Mouse (Mus musculus): ENCODE results near the gene Fut8.

DNA sequence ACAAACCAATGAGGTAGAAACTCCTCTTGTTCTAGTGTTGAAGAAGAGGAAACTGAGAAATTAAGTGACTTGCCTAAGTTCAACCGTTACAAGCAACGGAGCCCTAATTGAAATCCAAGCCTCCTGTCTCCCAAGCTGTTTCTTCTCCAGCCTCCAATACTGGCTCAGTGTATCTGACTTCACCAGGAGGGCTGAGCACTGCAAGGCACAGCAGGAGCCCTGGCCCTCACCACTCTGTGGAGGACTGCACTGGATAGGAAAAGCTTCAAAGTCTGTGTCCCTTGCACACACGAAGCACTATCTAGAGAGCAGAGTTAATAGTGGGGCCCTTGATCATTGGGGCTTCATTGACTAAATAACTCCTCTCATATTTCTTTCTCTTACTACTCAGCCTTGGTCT lies 246.8 kb downstream of the Fut8 start:
- TF ChIP-seq CTCF (conservative IDR thresholded peaks at IDR 0.05 in 1 of 2, IDR thresholded peaks at IDR 0.05 in 1 of 2; ENCODE audit: low read depth in 2 of 2, low read length in 2 of 2): no peak
- TF ChIP-seq MAFK (IDR thresholded peaks at IDR 0.05; ENCODE audit: insufficient replicate concordance, low read length): no peak
- no peak for TF ChIP-seq POLR2A (IDR thresholded peaks at IDR 0.05; ENCODE audit: low read depth, low read length)
- TF ChIP-seq EP300 (IDR thresholded peaks at IDR 0.05; ENCODE audit: low read length): no peak
- TF ChIP-seq ZC3H11A (IDR thresholded peaks at IDR 0.05; ENCODE audit: low read depth, low read length): no peak
- TF ChIP-seq ELF1 (IDR thresholded peaks at IDR 0.05; ENCODE audit: low read depth, low read length): no peak
- TF ChIP-seq MAX (IDR thresholded peaks at IDR 0.05; ENCODE audit: low read length): no peak
- no peak for TF ChIP-seq E2F4 (IDR thresholded peaks at IDR 0.05; ENCODE audit: insufficient replicate concordance, low read depth, low read length)
- no peak for TF ChIP-seq RAD21 (IDR thresholded peaks at IDR 0.05; ENCODE audit: low read depth, low read length)
- TF ChIP-seq CHD2 (IDR thresholded peaks at IDR 0.05; ENCODE audit: low read length): no peak

Measured in CH12.LX (cell line).